Mouse (Mus musculus) olfactory bulb, adult 2 months (tissue): ENCODE measurements around the gene Limk2.

Source experiments
- CTCF ChIP-seq: fragments of 200-500 bp; IDR thresholded peaks from 2 replicates; pipeline ENCODE4 v1.5.1; 2012; ENCODE audit warnings: low read depth, mild to moderate bottlenecking, low read length, moderate library complexity; ENCODE audit not compliant: insufficient read depth
- POLR2A ChIP-seq: fragments of 200-500 bp; IDR thresholded peaks from 2 replicates; pipeline ENCODE4 v1.6.1; 2012; ENCODE audit warnings: mild to moderate bottlenecking, low read depth, low read length, moderate library complexity; ENCODE audit not compliant: insufficient read depth

GRCm38 (mm10) chr11:3337173-3337955, 71.6 kb downstream of the Limk2 start:
- TF ChIP-seq POLR2A = no peak
- no peak for TF ChIP-seq CTCF
